Mouse (Mus musculus): ENCODE measurements at regions not wholly inside any gene's neighbourhood (a gene's known extent, or its start where the extent isn't known, plus 50 kb on each side); places are given as distances from the start of the nearest gene placed in this dataset.

DNA sequence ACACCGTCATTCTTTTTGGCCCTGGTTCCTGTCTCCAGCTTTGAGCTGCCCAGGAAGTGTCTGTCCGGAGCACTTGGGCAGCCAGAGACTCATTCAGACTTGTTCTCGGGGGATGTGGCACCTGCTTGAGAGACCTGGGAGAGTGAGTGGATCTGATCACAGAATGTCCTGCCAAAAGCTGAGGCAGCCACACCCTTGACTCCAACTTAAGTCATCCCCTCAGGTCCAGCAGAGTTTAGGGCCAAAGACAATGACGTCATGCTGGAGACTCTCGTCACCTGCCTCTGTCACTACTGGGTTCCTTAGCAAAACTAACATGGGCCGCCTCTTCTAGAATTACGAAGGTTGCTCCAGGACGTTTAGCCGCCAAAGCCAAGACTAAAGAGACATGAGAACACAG lies 231.5 kb downstream of the Maf start:
- Histone ChIP-seq H3ac (ENCODE audit: control insufficient read depth, insufficient read length, low read depth) (no peak overlapping the region), H3K36me3 (ENCODE audit: control insufficient read depth, insufficient read depth) (no peaks in the 10 kb centered on the region), H3K4me3 (ENCODE audit: insufficient read depth, poor library complexity, severe bottlenecking) (no peak overlapping the region), H3K27me3 (ENCODE audit: control insufficient read depth, insufficient read depth, insufficient read length) (peaks cover 3% of the 10 kb centered on the region), H3K79me2 (ENCODE audit: control insufficient read depth, insufficient read depth) (no peaks in the 10 kb centered on the region), H3K79me3 (ENCODE audit: low read depth) (no peaks in the 10 kb centered on the region)
- no peak for TF ChIP-seq MYOD1 (IDR thresholded peaks at IDR 0.05; ENCODE audit: control insufficient read depth, insufficient read length, low read depth)
- TF ChIP-seq USF1 (IDR thresholded peaks at IDR 0.05; ENCODE audit: low read depth), result no peak
- no peak for TF ChIP-seq CEBPB (IDR thresholded peaks at IDR 0.05; ENCODE audit: low read depth)
- no peak for TF ChIP-seq FOSL1 (IDR thresholded peaks at IDR 0.05; ENCODE audit: insufficient read depth, low read length, poor library complexity, severe bottlenecking)
- TF ChIP-seq MYOG (IDR thresholded peaks at IDR 0.05; ENCODE audit: control insufficient read depth, extremely low read depth, insufficient read length), result no peak
- TF ChIP-seq MAX (IDR thresholded peaks at IDR 0.05), result no peak
- no peak for TF ChIP-seq CTCF (IDR thresholded peaks at IDR 0.05; ENCODE audit: control insufficient read depth, insufficient read depth, insufficient read length)

- no peak for TF ChIP-seq CTCF (IDR thresholded peaks at IDR 0.05; ENCODE audit: control insufficient read depth, insufficient read depth, insufficient read length)
- no peak for TF ChIP-seq MYOD1 (IDR thresholded peaks at IDR 0.05; ENCODE audit: control insufficient read depth, insufficient read length, low read depth)
- no peak for TF ChIP-seq MYOG (IDR thresholded peaks at IDR 0.05; ENCODE audit: control insufficient read depth, extremely low read depth, insufficient read length)
- TF ChIP-seq CEBPB (IDR thresholded peaks at IDR 0.05; ENCODE audit: low read depth), result no peak
- no peak for TF ChIP-seq USF1 (IDR thresholded peaks at IDR 0.05; ENCODE audit: low read depth)
- no peak for TF ChIP-seq FOSL1 (IDR thresholded peaks at IDR 0.05; ENCODE audit: insufficient read depth, low read length, poor library complexity, severe bottlenecking)
- TF ChIP-seq MAX (IDR thresholded peaks at IDR 0.05), result no peak
- no peak overlapping the region for H3K4me3 ChIP-seq (ENCODE audit: insufficient read depth, poor library complexity, severe bottlenecking)
- H3K36me3 ChIP-seq (ENCODE audit: control insufficient read depth, insufficient read depth), result no peaks in the 10 kb centered on the region
Observed at GRCm38 (mm10) chr8:115475156-115475555, 232.4 kb downstream of the Maf start.

DNA sequence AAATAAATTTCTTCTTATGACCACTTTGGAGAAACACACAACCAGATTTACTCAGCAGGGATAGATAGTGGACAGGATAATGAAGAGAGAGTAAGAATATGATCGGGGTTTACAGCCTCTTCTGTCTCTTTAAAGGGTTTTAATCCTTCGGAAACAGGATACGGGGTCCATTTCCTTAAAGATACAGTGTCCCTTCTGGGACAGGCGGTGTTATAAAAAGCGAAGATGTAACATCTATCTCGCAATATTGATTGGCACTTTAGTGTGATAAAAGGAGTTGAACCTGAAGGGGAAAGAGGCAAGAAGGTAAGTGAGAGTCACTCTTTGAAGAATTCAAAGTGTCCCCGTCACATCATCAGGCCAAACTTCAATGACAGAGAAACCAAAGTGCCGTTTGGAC lies 233.6 kb downstream of the Maf start:
- Histone ChIP-seq H3K4me3 (ENCODE audit: insufficient read depth, poor library complexity, severe bottlenecking) (no peak overlapping the region), H3K79me2 (ENCODE audit: control insufficient read depth, insufficient read depth) (no peaks in the 10 kb centered on the region), H3K36me3 (ENCODE audit: control insufficient read depth, insufficient read depth) (no peaks in the 10 kb centered on the region), H3K79me3 (ENCODE audit: low read depth) (no peaks in the 10 kb centered on the region), H3K27me3 (ENCODE audit: control insufficient read depth, insufficient read depth, insufficient read length) (peaks cover 3% of the 10 kb centered on the region), H3ac (ENCODE audit: control insufficient read depth, insufficient read length, low read depth) (no peak overlapping the region)
- TF ChIP-seq USF1 (IDR thresholded peaks at IDR 0.05; ENCODE audit: low read depth) (no peak), CEBPB (IDR thresholded peaks at IDR 0.05; ENCODE audit: low read depth) (no peak), FOSL1 (IDR thresholded peaks at IDR 0.05; ENCODE audit: insufficient read depth, low read length, poor library complexity, severe bottlenecking) (no peak), CTCF (IDR thresholded peaks at IDR 0.05; ENCODE audit: control insufficient read depth, insufficient read depth, insufficient read length) (no peak), MYOG (IDR thresholded peaks at IDR 0.05; ENCODE audit: control insufficient read depth, extremely low read depth, insufficient read length) (no peak), MYOD1 (IDR thresholded peaks at IDR 0.05; ENCODE audit: control insufficient read depth, insufficient read length, low read depth) (no peak), MAX (IDR thresholded peaks at IDR 0.05) (no peak)

More at GRCm38 (mm10) chr8:115475156-115475555, 232.4 kb downstream of the Maf start:
- no peaks in the 10 kb centered on the region for H3K79me3 ChIP-seq (ENCODE audit: low read depth)
- H3K79me2 ChIP-seq (ENCODE audit: control insufficient read depth, insufficient read depth), result no peaks in the 10 kb centered on the region
- peaks cover 3% of the 10 kb centered on the region for H3K27me3 ChIP-seq (ENCODE audit: control insufficient read depth, insufficient read depth, insufficient read length)
- H3ac ChIP-seq (ENCODE audit: control insufficient read depth, insufficient read length, low read depth), result no peak overlapping the region

DNA sequence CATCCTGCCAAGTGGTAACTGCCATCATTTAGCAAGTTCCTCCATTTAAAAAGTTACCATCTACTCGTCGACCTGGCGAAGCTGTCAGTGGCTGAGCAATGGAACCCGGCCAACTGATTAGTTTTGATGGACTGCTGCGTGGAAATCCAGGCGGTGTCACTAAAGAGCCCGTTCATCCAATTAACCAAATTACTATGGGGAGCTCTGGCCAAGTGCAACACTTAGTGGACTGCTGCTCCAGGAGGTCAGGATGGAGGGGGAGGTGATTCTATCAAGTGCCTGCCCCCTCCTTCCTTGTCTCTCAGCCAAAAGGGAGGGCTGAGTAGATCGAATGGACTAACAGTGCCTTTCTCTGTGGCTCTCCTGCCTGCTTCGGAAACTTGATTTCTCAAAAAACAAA lies 241.0 kb downstream of the Maf start:
- Histone ChIP-seq H3K27me3 (ENCODE audit: control insufficient read depth, insufficient read depth, insufficient read length) (peaks cover 11% of the 10 kb centered on the region), H3K4me3 (ENCODE audit: insufficient read depth, poor library complexity, severe bottlenecking) (no peak overlapping the region), H3ac (ENCODE audit: control insufficient read depth, insufficient read length, low read depth) (no peak overlapping the region), H3K79me3 (ENCODE audit: low read depth) (no peaks in the 10 kb centered on the region), H3K36me3 (ENCODE audit: control insufficient read depth, insufficient read depth) (no peaks in the 10 kb centered on the region), H3K79me2 (ENCODE audit: control insufficient read depth, insufficient read depth) (no peaks in the 10 kb centered on the region)
- no peak for TF ChIP-seq USF1 (IDR thresholded peaks at IDR 0.05; ENCODE audit: low read depth)
- TF ChIP-seq MYOD1 (IDR thresholded peaks at IDR 0.05; ENCODE audit: control insufficient read depth, insufficient read length, low read depth), result no peak
- no peak for TF ChIP-seq FOSL1 (IDR thresholded peaks at IDR 0.05; ENCODE audit: insufficient read depth, low read length, poor library complexity, severe bottlenecking)
- no peak for TF ChIP-seq MYOG (IDR thresholded peaks at IDR 0.05; ENCODE audit: control insufficient read depth, extremely low read depth, insufficient read length)
- no peak for TF ChIP-seq MAX (IDR thresholded peaks at IDR 0.05)
- TF ChIP-seq CTCF (IDR thresholded peaks at IDR 0.05; ENCODE audit: control insufficient read depth, insufficient read depth, insufficient read length), result no peak
- TF ChIP-seq CEBPB (IDR thresholded peaks at IDR 0.05; ENCODE audit: low read depth), result no peak

DNA sequence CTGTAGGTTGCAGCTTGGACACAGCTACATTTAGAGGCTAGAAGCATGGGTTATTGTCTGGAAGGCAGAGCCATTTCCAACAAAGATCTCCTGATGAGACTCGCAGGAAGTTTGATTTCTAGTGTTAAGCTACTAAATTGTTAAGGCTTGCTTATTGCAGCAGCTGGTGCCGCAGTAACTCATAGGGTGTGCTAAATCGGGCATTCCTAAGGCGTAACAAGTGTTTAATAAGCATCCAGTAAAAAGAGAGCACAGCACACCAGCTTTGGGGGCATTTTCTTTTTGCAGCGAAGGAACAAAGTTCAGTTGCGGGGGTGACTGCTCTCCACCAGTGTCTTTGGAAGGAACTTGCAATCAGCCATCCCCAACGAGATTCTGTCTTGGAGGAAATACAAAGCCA lies 241.5 kb downstream of the Maf start:
- TF ChIP-seq CTCF (IDR thresholded peaks at IDR 0.05; ENCODE audit: control insufficient read depth, insufficient read depth, insufficient read length) (no peak), USF1 (IDR thresholded peaks at IDR 0.05; ENCODE audit: low read depth) (no peak), MYOD1 (IDR thresholded peaks at IDR 0.05; ENCODE audit: control insufficient read depth, insufficient read length, low read depth) (no peak), MAX (IDR thresholded peaks at IDR 0.05) (no peak), CEBPB (IDR thresholded peaks at IDR 0.05; ENCODE audit: low read depth) (no peak), FOSL1 (IDR thresholded peaks at IDR 0.05; ENCODE audit: insufficient read depth, low read length, poor library complexity, severe bottlenecking) (no peak), MYOG (IDR thresholded peaks at IDR 0.05; ENCODE audit: control insufficient read depth, extremely low read depth, insufficient read length) (no peak)
- H3K4me3 ChIP-seq (ENCODE audit: insufficient read depth, poor library complexity, severe bottlenecking), result no peak overlapping the region
- no peaks in the 10 kb centered on the region for H3K79me3 ChIP-seq (ENCODE audit: low read depth)
- no peaks in the 10 kb centered on the region for H3K36me3 ChIP-seq (ENCODE audit: control insufficient read depth, insufficient read depth)
- peaks cover 11% of the 10 kb centered on the region for H3K27me3 ChIP-seq (ENCODE audit: control insufficient read depth, insufficient read depth, insufficient read length)
- no peaks in the 10 kb centered on the region for H3K79me2 ChIP-seq (ENCODE audit: control insufficient read depth, insufficient read depth)
- H3ac ChIP-seq (ENCODE audit: control insufficient read depth, insufficient read length, low read depth), result no peak overlapping the region

DNA sequence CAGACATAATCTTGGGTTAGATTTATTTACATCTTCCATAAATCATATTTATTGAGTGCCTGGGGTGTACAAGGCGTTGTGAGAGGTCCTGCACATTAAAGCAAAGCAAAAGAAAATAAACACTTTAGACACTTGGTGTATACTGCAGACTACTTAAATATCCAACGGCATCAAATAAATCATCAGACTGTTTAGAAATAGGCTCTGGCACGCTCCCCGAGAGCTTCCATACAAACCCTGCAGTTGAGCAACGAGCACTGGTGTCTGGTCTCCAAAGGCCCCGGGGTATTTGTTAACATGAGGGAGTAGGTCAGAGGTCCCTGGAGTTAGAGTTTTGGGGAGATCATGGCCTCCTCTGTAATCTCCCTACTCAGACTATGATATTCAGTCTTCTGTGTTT lies 244.9 kb downstream of the Maf start:
- Histone ChIP-seq H3K79me3 (ENCODE audit: low read depth) (no peaks in the 10 kb centered on the region), H3K27me3 (ENCODE audit: control insufficient read depth, insufficient read depth, insufficient read length) (peaks cover 16% of the 10 kb centered on the region), H3K79me2 (ENCODE audit: control insufficient read depth, insufficient read depth) (no peaks in the 10 kb centered on the region), H3ac (ENCODE audit: control insufficient read depth, insufficient read length, low read depth) (no peak overlapping the region), H3K36me3 (ENCODE audit: control insufficient read depth, insufficient read depth) (no peaks in the 10 kb centered on the region), H3K4me3 (ENCODE audit: insufficient read depth, poor library complexity, severe bottlenecking) (no peak overlapping the region)
- TF ChIP-seq USF1 (IDR thresholded peaks at IDR 0.05; ENCODE audit: low read depth) (no peak), CTCF (IDR thresholded peaks at IDR 0.05; ENCODE audit: control insufficient read depth, insufficient read depth, insufficient read length) (no peak), CEBPB (IDR thresholded peaks at IDR 0.05; ENCODE audit: low read depth) (no peak), MYOG (IDR thresholded peaks at IDR 0.05; ENCODE audit: control insufficient read depth, extremely low read depth, insufficient read length) (no peak), FOSL1 (IDR thresholded peaks at IDR 0.05; ENCODE audit: insufficient read depth, low read length, poor library complexity, severe bottlenecking) (no peak), MAX (IDR thresholded peaks at IDR 0.05) (no peak), MYOD1 (IDR thresholded peaks at IDR 0.05; ENCODE audit: control insufficient read depth, insufficient read length, low read depth) (no peak)
